Mouse (Mus musculus): Measurements from ENCODE around the gene Pi4ka. TPM values are rescaled to one million over a fixed set of nuclear protein-coding genes. Genes with fewer than 3 reads are reported as not detected.
A peak's percentile ranks its signal among the peaks of the same experiment; 100 is the strongest.

The Pi4ka gene
- total and polyA plus RNA-seq, 2 experiments: 17.9 to 21.4 TPM

DNA sequence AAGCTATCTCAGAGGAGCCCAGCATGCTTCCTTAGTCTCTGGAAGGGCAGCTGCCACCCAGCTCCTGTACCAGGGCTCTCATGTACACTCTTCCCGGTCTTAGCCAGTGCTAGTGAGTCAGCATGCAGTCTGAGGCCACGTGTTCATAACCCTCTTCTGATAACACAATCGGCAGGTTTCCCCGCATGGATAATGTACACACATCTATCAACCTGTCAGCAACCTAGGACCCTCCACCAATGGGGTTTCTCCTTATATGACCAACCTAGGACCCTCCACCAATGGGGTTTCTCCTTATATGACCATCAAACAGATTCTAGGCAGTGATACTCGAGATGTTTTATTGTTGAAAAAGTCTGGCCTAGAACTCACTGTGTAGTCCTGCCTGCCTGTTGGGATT lies 138.2 kb downstream of the Pi4ka start:
- H3K36me3 ChIP-seq (ENCODE audit: control insufficient read depth, insufficient read depth, low read length): no peaks in the 10 kb centered on the region
- TF ChIP-seq POLR2A (IDR thresholded peaks at IDR 0.05; ENCODE audit: extremely low read depth, insufficient read depth, low read length): no peak
- TF ChIP-seq CTCF (IDR thresholded peaks at IDR 0.05; ENCODE audit: low read depth, low read length): no peak
- no peaks in the 10 kb centered on the region for H3K4me1 ChIP-seq (ENCODE audit: control insufficient read depth, insufficient read depth, low read length)
- no peaks in the 10 kb centered on the region for H3K27me3 ChIP-seq (ENCODE audit: control insufficient read depth, insufficient read depth, low read length)
- no peak overlapping the region for H3K9ac ChIP-seq (ENCODE audit: low read depth, low read length)
- no peak overlapping the region for H3K4me3 ChIP-seq (ENCODE audit: insufficient read depth, low read depth, low read length)
- no peaks in the 10 kb centered on the region for H3K79me2 ChIP-seq (ENCODE audit: control insufficient read depth, insufficient read depth, low read length)
- H3K27ac ChIP-seq (replicated peaks; ENCODE audit: insufficient read depth, low read depth, low read length): no peak overlapping the region
- no peak for DNase-seq (ENCODE audit: extremely low read depth, low read depth, low spot score)
- 79% methylated on average over 5 of the region's 5 CpGs for WGBS

DNA sequence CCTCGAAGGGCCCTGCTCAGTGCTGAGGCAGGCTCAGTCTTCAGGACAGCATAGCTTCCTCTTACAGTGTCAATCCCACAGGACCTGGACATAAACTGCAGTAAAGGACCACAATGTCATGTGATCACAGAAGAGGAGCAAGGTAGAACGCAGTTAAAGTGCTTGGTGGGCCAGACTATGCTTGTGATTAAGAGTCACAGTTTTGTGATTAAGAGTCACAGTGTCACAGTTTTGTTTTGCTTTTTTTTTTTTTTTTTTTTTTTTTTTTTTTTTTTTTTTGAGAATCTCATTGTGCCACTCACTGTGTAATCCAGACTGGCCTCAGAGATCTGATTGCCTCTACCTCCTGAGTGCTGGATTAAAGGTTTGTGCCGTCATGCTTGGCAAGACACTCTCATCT lies 140.0 kb downstream of the Pi4ka start:
- H3K36me3 ChIP-seq (ENCODE audit: control insufficient read depth, insufficient read depth, low read length): no peaks in the 10 kb centered on the region
- H3K4me1 ChIP-seq (ENCODE audit: control insufficient read depth, insufficient read depth, low read length): no peaks in the 10 kb centered on the region
- no peak overlapping the region for H3K4me3 ChIP-seq (ENCODE audit: insufficient read depth, low read depth, low read length)
- no peak overlapping the region for H3K9ac ChIP-seq (ENCODE audit: low read depth, low read length)
- WGBS: 89% methylated on average over 3 of the region's 3 CpGs
- TF ChIP-seq CTCF (IDR thresholded peaks at IDR 0.05; ENCODE audit: low read depth, low read length): no peak
- TF ChIP-seq POLR2A (IDR thresholded peaks at IDR 0.05; ENCODE audit: extremely low read depth, insufficient read depth, low read length): no peak
- no peaks in the 10 kb centered on the region for H3K27me3 ChIP-seq (ENCODE audit: control insufficient read depth, insufficient read depth, low read length)
- H3K27ac ChIP-seq (replicated peaks; ENCODE audit: insufficient read depth, low read depth, low read length): no peak overlapping the region
- no peak for DNase-seq (ENCODE audit: extremely low read depth, low read depth, low spot score)
- H3K79me2 ChIP-seq (ENCODE audit: control insufficient read depth, insufficient read depth, low read length): no peaks in the 10 kb centered on the region

DNA sequence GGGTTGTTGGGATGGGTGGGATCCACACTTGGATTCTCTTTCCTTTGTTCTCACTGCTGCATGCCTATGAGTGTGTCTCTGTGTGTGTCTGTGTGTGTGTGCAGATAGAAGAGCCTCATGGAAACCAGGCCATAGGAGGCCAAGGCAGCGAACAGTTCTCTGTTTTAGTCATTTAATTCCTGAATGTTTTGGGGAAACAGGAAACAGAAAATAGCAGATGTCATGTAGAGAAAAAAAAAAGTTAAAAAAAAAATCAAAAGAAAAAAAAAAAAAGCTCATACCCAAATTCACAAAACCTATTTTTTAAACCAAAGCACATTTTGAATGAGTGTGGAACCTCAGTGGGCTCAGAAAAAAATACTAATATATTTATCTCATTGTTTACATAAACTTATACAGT lies 144.8 kb downstream of the Pi4ka start:
- H3K9ac ChIP-seq (ENCODE audit: low read depth, low read length): no peak overlapping the region
- no peaks in the 10 kb centered on the region for H3K79me2 ChIP-seq (ENCODE audit: control insufficient read depth, insufficient read depth, low read length)
- no peak for TF ChIP-seq CTCF (IDR thresholded peaks at IDR 0.05; ENCODE audit: low read depth, low read length)
- no peak for TF ChIP-seq POLR2A (IDR thresholded peaks at IDR 0.05; ENCODE audit: extremely low read depth, insufficient read depth, low read length)
- no peak overlapping the region for H3K27ac ChIP-seq (replicated peaks; ENCODE audit: insufficient read depth, low read depth, low read length)
- no peak overlapping the region for H3K4me3 ChIP-seq (ENCODE audit: insufficient read depth, low read depth, low read length)
- no peaks in the 10 kb centered on the region for H3K4me1 ChIP-seq (ENCODE audit: control insufficient read depth, insufficient read depth, low read length)
- no peaks in the 10 kb centered on the region for H3K27me3 ChIP-seq (ENCODE audit: control insufficient read depth, insufficient read depth, low read length)
- 94% methylated on average over 1 of the region's 1 CpGs for WGBS
- H3K36me3 ChIP-seq (ENCODE audit: control insufficient read depth, insufficient read depth, low read length): no peaks in the 10 kb centered on the region
- no peak for DNase-seq (ENCODE audit: extremely low read depth, low read depth, low spot score)

DNA sequence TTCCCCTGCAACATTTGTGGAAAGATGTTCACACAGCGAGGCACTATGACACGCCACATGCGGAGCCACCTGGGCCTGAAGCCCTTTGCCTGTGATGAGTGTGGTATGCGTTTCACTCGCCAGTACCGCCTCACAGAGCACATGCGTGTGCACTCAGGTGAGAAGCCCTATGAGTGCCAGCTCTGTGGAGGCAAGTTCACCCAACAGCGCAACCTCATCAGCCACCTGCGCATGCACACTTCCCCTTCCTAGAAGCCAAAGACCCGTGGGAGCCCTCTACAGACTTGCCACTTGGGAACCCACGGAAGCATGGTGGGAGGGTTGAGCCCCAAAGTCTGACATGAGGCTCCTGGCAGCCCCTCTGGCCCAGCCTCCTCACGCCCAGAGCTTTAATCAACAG lies 147.2 kb downstream of the Pi4ka start:
- WGBS: 97% methylated on average over 12 of the region's 12 CpGs
- TF ChIP-seq POLR2A (IDR thresholded peaks at IDR 0.05; ENCODE audit: extremely low read depth, insufficient read depth, low read length) (no peak), CTCF (IDR thresholded peaks at IDR 0.05; ENCODE audit: low read depth, low read length) (no peak)

DNA sequence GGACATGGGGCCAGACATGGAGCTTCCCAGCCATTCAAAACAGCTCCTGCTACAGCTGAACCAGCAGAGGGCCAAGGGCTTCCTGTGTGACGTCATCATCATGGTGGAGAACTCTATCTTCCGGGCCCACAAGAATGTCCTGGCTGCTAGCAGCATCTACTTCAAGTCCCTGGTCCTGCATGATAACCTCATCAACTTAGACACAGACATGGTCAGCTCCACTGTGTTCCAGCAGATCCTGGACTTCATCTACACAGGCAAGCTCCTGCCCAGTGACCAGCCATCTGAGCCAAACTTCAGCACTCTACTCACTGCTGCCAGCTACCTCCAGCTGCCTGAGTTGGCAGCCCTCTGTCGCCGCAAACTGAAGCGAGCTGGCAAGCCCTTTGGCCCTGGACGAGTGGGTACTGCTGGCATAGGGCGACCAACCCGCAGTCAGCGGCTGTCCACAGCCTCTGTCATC lies 148.7 kb downstream of the Pi4ka start:
- H3K27ac ChIP-seq (replicated peaks; ENCODE audit: insufficient read depth, low read depth, low read length): no peak overlapping the region
- WGBS: 37% methylated on average over 9 of the region's 9 CpGs
- peaks cover 4% of the 10 kb centered on the region for H3K4me1 ChIP-seq (ENCODE audit: control insufficient read depth, insufficient read depth, low read length)
- H3K36me3 ChIP-seq (ENCODE audit: control insufficient read depth, insufficient read depth, low read length): no peaks in the 10 kb centered on the region
- peak; percentile 79 for DNase-seq (ENCODE audit: extremely low read depth, low read depth, low spot score)
- H3K27me3 ChIP-seq (ENCODE audit: control insufficient read depth, insufficient read depth, low read length): no peaks in the 10 kb centered on the region
- TF ChIP-seq CTCF (IDR thresholded peaks at IDR 0.05; ENCODE audit: low read depth, low read length) (no peak), POLR2A (IDR thresholded peaks at IDR 0.05; ENCODE audit: extremely low read depth, insufficient read depth, low read length) (no peak)
- no peak overlapping the region for H3K9ac ChIP-seq (ENCODE audit: low read depth, low read length)
- peaks cover 6% of the 10 kb centered on the region; the same call in 1 of the 2 replicates for H3K79me2 ChIP-seq (ENCODE audit: control insufficient read depth, insufficient read depth, low read length)
- no peak overlapping the region for H3K4me3 ChIP-seq (ENCODE audit: insufficient read depth, low read depth, low read length)

More for the DNA sequence above, 147.2 kb downstream of the Pi4ka start:
- Histone ChIP-seq H3K9ac (ENCODE audit: low read depth, low read length) (no peak overlapping the region), H3K79me2 (ENCODE audit: control insufficient read depth, insufficient read depth, low read length) (no peaks in the 10 kb centered on the region), H3K4me3 (ENCODE audit: insufficient read depth, low read depth, low read length) (no peak overlapping the region), H3K4me1 (ENCODE audit: control insufficient read depth, insufficient read depth, low read length) (peaks cover 4% of the 10 kb centered on the region), H3K27ac (replicated peaks; ENCODE audit: insufficient read depth, low read depth, low read length) (no peak overlapping the region), H3K27me3 (ENCODE audit: control insufficient read depth, insufficient read depth, low read length) (no peaks in the 10 kb centered on the region), H3K36me3 (ENCODE audit: control insufficient read depth, insufficient read depth, low read length) (no peaks in the 10 kb centered on the region)
- DNase-seq (ENCODE audit: extremely low read depth, low read depth, low spot score): no peak

DNA sequence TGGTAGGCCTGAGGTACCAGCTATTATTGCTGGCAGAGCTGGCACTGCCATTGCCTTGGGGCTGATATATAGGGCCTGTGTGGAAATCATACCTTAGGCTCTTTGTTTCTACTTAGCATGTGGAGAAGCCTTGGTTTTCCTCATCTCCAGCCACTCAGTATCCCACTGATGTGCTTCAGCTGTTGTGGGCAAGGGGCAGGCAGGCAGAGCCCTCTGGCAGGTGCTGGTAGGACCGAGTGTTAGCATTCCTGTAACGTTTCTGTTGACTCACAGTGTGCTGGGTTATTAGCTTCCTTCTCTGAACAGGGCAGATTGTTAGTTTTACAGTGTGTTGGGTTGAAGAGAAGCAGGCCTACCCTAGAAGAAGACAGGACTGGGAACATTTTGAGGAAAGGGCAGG lies 150.8 kb downstream of the Pi4ka start:
- peaks cover 7% of the 10 kb centered on the region for H3K4me1 ChIP-seq (ENCODE audit: control insufficient read depth, insufficient read depth, low read length)
- H3K27me3 ChIP-seq (ENCODE audit: control insufficient read depth, insufficient read depth, low read length): no peaks in the 10 kb centered on the region
- H3K9ac ChIP-seq (ENCODE audit: low read depth, low read length): no peak overlapping the region
- WGBS: 81% methylated on average over 2 of the region's 2 CpGs
- no peak for TF ChIP-seq POLR2A (IDR thresholded peaks at IDR 0.05; ENCODE audit: extremely low read depth, insufficient read depth, low read length)
- TF ChIP-seq CTCF (IDR thresholded peaks at IDR 0.05; ENCODE audit: low read depth, low read length): no peak
- no peak overlapping the region for H3K27ac ChIP-seq (replicated peaks; ENCODE audit: insufficient read depth, low read depth, low read length)
- H3K36me3 ChIP-seq (ENCODE audit: control insufficient read depth, insufficient read depth, low read length): no peaks in the 10 kb centered on the region
- peaks cover 11% of the 10 kb centered on the region; the same call in 1 of the 2 replicates for H3K79me2 ChIP-seq (ENCODE audit: control insufficient read depth, insufficient read depth, low read length)
- no peak for DNase-seq (ENCODE audit: extremely low read depth, low read depth, low spot score)
- no peak overlapping the region for H3K4me3 ChIP-seq (ENCODE audit: insufficient read depth, low read depth, low read length)
